Mouse (Mus musculus) heart, adult 2 months (tissue): ENCODE measurements around the gene Nf2.

Experiments used
- CTCF ChIP-seq: fragments of 200-600 bp; IDR thresholded peaks from 2 replicates; pipeline ENCODE4 v1.8.1; 2022; ENCODE audit warnings: antibody characterized with exemption, mild to moderate bottlenecking, moderate library complexity
- POLR2A ChIP-seq: fragments of 200-500 bp; IDR thresholded peaks from 2 replicates; pipeline ENCODE4 v1.6.1; 2011; ENCODE audit warnings: mild to moderate bottlenecking, low read depth, low read length, control low read depth; ENCODE audit not compliant: insufficient read depth

- no peak for TF ChIP-seq CTCF
- TF ChIP-seq POLR2A: no peak
Measured at GRCm38 (mm10) chr11:4761991-4762390, 87.3 kb downstream of the Nf2 start.
